Mouse (Mus musculus) yolk sac, embryonic 10.5 days (tissue): ENCODE measurements around the gene Rnaseh2a.

ENCODE experiments used
- DNase-seq: peaks from one replicate; pipeline ENCODE4 v3.0.0-alpha.2; 2017; ENCODE audit warnings: low spot score

The Rnaseh2a gene

DNA sequence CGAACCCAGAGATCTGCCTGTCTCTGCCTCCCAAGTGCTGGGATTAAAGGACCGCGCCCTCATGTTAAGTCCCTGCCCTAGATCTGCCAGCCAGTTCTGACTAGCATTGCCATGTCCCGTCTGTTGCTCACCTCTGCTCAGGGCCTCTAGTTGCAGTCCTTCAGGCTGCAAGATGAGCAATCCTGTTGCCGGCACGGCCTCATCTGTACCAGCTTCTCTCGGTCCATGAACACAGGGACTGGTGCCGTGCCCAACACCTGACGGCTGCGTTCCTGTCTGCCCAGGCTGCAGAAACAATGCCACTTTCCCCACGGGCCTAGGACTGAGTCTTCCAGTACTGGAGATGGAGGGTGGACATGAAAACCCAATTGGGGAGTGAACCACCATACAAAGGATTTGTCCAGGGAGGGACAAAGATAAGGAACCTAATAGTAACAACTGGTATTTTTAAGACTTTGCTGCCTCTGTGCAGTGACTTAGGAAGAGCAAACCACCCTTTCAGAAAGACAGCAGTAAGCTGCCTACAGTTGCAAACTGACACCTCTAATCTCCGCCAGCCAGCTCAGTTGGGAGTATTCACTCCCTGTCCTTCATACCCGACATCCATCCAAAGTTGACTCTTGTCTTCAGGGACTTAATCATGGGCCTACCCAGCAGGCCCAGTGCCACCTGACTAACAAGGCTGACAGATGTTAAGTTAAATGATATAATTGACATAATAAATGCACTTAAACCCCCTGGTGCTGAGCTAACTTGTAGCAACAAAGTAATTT is 1.8 kb downstream of the Rnaseh2a start:
- DNase-seq = no peak

DNA sequence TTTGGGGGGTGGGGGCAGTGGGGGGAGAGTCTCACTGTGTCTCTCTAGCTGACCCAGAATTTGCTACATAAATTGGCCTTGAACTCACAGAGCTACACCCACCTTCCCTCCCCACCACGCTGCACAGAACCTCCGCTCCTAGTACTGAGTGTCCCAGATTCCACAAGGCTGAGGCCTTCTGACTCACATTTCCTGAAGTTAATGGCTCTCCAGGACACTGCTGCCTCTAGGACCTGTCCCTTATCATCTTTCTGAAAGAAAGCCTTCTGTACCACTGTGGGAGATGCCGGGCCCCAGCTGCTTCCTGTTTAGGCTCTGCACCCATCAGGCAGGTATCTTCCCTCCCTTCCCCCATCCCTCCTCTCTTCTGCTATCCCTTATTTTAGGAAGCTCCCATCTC is 3.0 kb downstream of the Rnaseh2a start:
- no peak for DNase-seq

- peak; percentile 96 for DNase-seq
Observed at GRCm38 (mm10) chr8:84965731-84966291, 3.8 kb downstream of the Rnaseh2a start.

DNA sequence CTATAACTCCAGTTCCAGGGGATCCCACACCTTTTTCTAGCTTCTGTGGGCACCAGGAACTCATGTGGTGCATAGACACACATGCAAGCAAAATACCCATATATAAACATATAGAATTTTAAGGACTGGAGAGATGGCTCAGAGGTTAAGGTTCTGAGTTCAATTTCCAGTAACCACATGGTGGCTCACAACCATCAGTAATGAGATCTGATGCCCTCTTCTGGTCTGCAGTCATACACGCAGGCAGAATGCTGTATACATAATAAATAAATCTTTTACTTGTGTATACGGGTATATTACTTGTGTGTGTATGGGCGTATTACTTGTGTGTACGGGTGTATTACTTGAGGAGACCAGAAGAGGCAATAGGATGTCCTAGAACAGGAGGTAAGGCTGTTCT is 5.6 kb downstream of the Rnaseh2a start:
- no peak for DNase-seq

GRCm38 (mm10) chr8:84959811-84960210 is 9.8 kb downstream of the Rnaseh2a start:
- DNase-seq = no peak

DNA sequence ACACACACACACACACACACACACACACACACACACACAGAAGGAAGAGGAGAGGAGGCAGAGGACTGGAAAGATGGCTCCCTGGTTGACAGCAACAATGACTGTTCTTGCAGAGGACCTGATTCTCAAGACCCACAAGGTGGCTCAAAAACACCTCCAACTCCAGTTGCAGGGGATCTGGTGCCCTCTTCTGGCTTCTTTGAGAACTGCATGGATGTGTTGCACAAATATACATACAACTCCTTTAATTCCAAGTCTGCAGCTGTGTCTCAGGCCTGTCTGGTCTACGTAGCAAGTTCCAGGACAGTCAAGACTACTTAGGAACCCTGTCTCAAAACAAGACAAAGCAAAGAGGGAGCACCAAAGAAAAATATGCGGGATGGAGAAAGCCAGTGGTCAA is 12.8 kb downstream of the Rnaseh2a start:
- no peak for DNase-seq

DNA sequence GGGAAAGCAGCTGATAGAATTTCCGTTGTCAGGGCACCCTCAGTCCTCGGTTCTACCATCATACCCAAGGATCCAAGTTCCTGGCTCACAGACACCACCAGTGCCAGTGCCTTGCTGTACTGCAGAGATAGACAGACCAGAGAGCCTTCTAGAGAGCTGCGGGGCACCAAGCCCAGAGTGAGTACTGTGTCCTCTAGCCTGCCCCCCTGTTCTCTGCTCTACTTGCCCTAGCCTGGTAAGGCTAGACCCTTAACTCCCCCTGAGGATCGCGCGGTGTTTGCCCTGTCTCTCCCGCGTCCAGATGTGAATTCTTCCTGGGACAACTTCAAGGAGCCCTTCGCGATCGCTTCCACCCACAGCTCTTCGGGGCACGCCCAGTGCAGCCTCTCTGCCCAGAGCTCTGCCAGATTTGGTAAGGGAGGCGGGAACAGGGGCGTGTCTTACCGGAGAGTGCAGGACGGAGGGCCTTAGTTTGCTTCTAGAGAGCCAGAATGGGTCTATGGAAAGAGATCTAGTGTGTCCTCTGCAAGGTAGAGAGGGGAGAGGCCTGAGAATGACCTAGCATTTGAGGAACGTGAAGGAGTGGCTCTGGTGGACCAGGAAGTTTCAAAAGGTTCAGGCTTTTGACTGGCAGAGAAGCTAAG is 16.8 kb downstream of the Rnaseh2a start:
- DNase-seq = no peak

DNA sequence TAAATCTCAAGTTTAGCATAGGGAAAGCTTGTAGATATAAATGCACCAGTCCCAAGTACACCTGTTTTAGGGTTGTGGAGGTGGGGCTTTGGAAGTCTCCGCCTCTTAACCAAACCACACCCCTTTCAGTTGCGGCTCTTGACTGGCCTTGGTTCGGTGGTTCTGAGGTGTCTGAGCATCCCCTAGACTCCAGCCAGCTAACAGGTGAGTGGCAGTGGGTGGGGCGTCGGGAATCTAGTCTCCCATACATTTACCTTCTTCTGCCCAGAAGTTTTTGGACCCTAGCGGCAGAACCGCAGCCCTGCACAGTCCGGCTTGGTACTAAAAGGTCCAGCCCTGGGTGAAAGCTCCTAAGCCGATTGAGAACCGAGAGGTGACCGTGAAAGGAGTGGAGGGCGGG is 19.8 kb downstream of the Rnaseh2a start:
- no peak for DNase-seq

- DNase-seq = peak; percentile 50
Observed at GRCm38 (mm10) chr8:84947241-84947545, 22.4 kb downstream of the Rnaseh2a start.

DNA sequence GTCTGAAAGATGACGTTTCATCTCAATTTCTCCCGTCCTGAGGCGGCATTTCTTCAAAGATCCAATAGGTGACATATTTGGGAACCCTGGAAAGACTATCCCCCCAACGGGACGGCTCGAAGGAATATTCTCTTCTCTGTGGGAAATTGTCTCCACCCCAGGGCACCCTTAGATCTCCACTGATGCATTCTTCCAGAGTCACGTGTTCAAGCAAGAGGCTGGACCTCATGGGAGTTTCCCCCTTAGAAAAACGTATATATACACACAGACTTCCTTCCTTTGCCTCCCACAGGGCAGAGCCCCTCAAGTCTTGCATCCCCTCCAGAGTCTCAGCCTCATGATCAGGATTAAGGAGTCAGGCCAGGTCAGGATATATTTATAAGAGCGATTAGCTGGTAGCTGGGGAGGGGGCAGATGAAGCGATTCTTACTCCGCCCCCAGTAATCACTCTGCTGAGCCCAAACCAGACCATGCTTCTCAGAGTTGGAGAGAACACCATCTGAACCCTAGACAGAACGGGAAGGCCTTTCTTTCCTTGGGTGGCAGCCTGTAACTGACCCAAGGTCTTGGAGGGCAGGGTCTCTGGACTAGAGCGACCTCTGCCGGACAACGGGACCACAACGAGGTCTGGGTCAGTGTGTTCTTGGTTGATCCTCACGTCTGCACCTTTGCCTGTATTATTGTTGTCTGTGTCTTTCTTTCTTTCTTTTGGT is 22.9 kb downstream of the Rnaseh2a start, which contains the start of gene Rtbdn:
Gene Rtbdn (plus strand): TSS at position 464 of the 713 bp plus-strand sequence.
- no peak for DNase-seq

DNA sequence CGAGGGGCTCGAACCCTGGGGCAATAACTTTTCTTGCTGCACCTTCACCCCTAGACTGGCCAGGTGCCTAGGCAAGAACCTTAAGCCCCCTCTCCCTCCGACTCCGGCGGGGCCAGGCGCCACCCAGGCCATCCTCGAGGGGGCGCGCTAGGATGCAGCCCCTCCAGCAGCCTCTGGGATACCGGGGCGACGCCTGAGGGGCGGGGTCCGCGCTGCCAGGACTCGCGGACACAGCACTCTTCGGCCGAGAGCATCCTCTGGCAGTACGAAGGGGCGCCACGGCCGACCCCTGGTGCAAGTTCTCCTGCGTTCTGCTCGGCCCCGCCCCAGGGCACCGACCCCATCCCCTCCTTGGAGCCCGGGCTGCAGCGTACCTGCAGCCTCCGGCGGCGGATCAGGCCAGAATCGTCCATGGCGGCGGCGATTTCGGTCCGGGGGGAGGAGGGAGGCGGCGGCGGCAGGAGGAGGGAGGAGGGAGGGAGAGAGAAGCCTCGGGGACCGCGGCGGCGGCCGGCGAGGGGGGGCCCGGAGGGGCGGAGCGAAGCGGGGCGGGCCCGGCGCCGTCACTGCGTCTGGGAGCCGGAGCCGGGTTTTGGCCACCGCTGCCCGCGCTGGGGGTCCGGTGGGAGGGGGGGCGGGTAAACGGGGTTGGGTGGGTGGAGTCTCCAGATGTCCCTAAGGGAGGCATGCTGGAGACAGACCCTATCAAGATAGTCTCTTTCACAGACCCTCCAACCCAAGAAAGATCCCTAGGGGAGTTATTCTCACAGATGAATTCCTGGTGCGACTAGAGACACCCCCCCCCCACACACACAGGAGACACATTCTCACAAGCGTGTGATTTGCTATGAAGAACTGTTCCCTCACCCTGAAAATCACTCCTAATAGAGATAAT is 23.7 kb downstream of the Rnaseh2a start:
- DNase-seq = no peak

DNA sequence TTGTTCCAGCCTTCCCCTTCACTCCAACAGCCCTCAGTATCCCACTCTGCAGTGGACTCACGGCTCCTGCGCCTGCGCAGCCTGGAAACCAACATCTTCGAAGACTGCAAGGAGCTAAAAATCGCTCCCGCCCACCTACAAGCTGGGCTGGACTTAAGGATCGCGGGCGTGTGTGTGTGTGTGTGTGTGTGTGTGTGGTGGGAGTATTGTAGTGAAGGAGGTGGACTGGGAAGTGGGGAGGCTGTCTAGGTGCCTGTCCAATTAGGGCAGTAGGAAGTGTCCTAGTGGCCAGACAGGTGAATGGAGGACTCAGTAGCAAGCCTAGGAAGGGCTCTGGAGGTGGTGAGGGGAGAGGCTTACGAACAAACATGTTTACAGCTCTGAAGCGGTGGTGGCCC is 24.3 kb downstream of the Rnaseh2a start:
- DNase-seq = no peak

DNA sequence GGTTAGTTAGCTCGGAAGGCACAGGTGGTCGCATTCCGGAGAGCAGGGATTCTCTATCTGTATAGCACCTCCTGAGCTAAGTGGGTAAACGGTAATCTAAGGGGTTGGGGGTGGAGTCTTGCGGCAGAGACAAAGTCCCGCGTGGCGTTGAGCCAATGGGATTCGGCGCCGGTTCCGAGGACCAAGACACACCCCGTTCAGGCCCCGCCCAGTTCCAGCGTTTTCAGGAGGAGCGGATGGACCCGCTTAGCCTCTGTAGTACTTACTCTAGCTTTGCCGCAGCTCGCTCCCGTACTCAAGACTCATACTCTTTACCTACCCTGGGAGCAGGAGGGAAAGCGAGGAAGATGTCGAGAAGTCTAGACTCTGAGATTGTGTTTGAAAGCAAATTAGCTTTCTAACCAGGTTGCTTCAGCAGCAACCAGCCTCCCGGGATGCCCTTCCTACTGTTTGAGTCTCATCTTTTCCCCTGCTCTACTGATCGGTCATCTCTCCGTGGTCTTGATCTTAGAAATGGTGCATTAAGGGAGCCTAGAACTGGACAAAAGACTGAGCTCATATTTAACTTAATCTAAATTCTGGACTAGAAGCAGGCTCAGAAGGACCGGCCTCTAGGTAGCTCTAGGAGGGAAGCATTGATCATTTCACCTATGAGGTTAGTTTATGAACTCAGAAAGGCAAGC is 24.9 kb downstream of the Rnaseh2a start:
- DNase-seq = no peak

DNA sequence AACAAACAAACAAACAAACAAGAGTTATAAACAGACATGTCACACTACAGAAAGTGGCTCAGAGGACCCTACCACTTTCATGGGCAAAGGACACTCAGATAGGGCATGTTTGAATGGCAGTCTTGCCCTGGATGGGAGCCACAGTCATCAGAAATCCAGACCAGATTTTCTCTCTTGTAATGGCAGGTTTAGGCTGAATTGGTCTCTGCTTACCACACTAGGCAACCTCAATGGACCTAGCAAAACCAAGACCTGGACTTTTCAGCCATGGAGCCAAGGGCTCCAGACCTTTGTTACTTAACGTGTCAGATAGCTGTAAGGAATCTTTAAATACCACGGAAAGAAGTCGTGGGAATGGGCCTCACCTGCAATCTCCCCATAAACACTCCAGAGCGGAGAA is 25.9 kb downstream of the Rnaseh2a start:
- DNase-seq = no peak

DNA sequence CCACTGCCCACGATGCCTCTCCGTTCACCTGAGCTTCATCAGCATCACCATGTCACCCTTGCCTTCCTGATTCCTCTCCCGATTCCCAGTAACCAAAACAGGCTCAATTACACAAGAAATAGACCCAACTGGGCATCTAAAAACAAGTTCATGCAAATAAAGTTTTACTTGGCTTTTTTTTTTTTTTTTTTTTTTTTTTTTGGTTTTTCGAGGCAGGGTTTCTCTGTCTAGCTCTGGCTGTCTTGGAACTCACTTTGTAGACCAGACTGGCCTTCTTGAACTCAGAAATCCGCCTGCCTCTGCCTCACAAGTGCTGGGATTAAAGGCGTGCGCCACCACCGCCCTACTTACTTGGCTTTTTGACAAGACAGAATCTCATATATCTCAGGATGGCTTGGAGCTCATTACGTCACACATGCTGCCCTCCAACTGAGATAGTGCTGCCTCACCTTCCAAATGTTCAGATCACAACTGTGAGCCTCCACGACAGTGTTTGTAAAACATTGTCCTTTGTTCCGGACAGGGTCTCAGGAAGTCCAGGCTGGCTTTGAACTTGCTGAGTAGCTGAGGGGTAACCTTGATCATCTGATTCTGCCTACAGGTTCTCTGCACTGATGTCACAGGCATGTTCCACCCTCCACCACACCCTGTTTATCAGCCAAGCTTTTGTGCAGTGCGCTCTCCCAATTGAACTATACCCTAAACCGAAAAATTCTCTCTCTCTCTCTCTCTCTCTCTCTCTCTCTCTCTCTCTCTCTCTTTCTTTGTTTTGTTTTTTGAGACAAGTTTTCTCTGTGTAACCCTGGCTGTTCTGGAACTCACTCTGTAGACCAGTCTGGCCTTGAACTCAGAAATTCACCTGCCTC is 31.7 kb downstream of the Rnaseh2a start:
- no peak for DNase-seq

- peak; percentile 42 for DNase-seq
Observed at GRCm38 (mm10) chr8:84936962-84937546, 32.5 kb downstream of the Rnaseh2a start, which contains the start of gene Mast1. Mast1 (minus strand) TSS chr8:84937359.

GRCm38 (mm10) chr8:84936041-84936961 is 33.3 kb downstream of the Rnaseh2a start:
- DNase-seq = no peak

GRCm38 (mm10) chr8:84935489-84935888 is 34.1 kb downstream of the Rnaseh2a start:
- DNase-seq = no peak

DNA sequence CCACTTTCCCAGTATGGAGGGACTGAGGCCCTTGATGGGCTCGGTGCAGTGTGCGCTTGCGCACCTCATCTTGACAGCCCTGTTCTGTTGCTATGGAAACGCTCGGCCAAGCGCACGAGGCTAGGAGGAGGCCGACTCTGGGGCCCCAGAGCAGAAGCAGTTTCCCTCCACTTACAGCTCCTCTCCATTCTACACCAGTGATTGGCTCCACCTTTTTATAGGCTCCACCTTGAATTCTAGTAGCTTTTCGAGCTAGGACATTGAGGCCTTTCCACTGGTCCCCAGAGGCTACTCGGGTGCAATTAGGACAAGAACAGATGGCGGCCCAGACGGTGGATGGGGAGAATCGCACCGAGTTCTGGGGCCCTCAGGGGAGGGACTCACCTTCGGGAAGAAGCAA is 34.7 kb downstream of the Rnaseh2a start:
- DNase-seq = no peak
